Mouse (Mus musculus): ENCODE measurements around the gene Zfand5. TPM values are rescaled to one million over a fixed set of nuclear protein-coding genes. Genes with fewer than 3 reads are reported as not detected.
"Not testable (repeated sequence)": the region's sequence is repeated elsewhere in the genome, so short reads cannot be mapped to it uniquely, and the experiment has no call there.

Gene Zfand5
- polyA plus RNA-seq, 1 experiment from 2014 or later = 68.0 TPM

- H3K27me3 ChIP-seq (ENCODE audit: control insufficient read depth, insufficient read depth, low read depth, low read length); H3K27ac ChIP-seq (ENCODE audit: low read length); H3K4me2 ChIP-seq (ENCODE audit: low read depth, low read length); H3K9me3 ChIP-seq (ENCODE audit: control insufficient read depth, low read length); ATAC-seq (ENCODE audit: low read depth); H3K36me3 ChIP-seq (ENCODE audit: control insufficient read depth, insufficient read depth, low read length); H3K4me3 ChIP-seq (ENCODE audit: low read length); H3K9ac ChIP-seq (ENCODE audit: low read length); H3K4me1 ChIP-seq (replicated peaks; ENCODE audit: control insufficient read depth, insufficient read depth, low read length): not testable (repeated sequence)
- 91% methylated on average over 5 of the region's 5 CpGs for WGBS
Observed at GRCm38 (mm10) chr19:21310364-21310763, 38.3 kb downstream of the Zfand5 start.

- Histone ChIP-seq H3K4me3 (ENCODE audit: low read length) (no peak overlapping the region), H3K4me1 (replicated peaks; ENCODE audit: control insufficient read depth, insufficient read depth, low read length) (no peaks in the 10 kb centered on the region), H3K4me2 (ENCODE audit: low read depth, low read length) (no peak overlapping the region), H3K27me3 (ENCODE audit: control insufficient read depth, insufficient read depth, low read depth, low read length) (no peaks in the 10 kb centered on the region), H3K27ac (ENCODE audit: low read length) (no peak overlapping the region), H3K9ac (ENCODE audit: low read length) (no peak overlapping the region), H3K9me3 (ENCODE audit: control insufficient read depth, low read length) (no peaks in the 10 kb centered on the region), H3K36me3 (ENCODE audit: control insufficient read depth, insufficient read depth, low read length) (no peaks in the 10 kb centered on the region)
- no peak for ATAC-seq (ENCODE audit: low read depth)
- 59% methylated on average over 3 of the region's 3 CpGs for WGBS
Observed at GRCm38 (mm10) chr19:21315701-21316100, 43.6 kb downstream of the Zfand5 start.

GRCm38 (mm10) chr19:21319618-21320017 lies 47.5 kb downstream of the Zfand5 start:
- no peak overlapping the region for H3K4me2 ChIP-seq (ENCODE audit: low read depth, low read length)
- ATAC-seq (ENCODE audit: low read depth) = no peak
- no peaks in the 10 kb centered on the region for H3K4me1 ChIP-seq (replicated peaks; ENCODE audit: control insufficient read depth, insufficient read depth, low read length)
- no peaks in the 10 kb centered on the region for H3K36me3 ChIP-seq (ENCODE audit: control insufficient read depth, insufficient read depth, low read length)
- 67% methylated on average over 1 of the region's 1 CpGs for WGBS
- no peak overlapping the region for H3K9ac ChIP-seq (ENCODE audit: low read length)
- no peak overlapping the region for H3K27ac ChIP-seq (ENCODE audit: low read length)
- no peak overlapping the region for H3K4me3 ChIP-seq (ENCODE audit: low read length)
- H3K9me3 ChIP-seq (ENCODE audit: control insufficient read depth, low read length) = no peaks in the 10 kb centered on the region
- H3K27me3 ChIP-seq (ENCODE audit: control insufficient read depth, insufficient read depth, low read depth, low read length) = no peaks in the 10 kb centered on the region

- H3K36me3 ChIP-seq (ENCODE audit: control insufficient read depth, insufficient read depth, low read length) = no peaks in the 10 kb centered on the region
- 54% methylated on average over 3 of the region's 3 CpGs for WGBS
- H3K4me2 ChIP-seq (ENCODE audit: low read depth, low read length) = no peak overlapping the region
- ATAC-seq (ENCODE audit: low read depth) = peak; percentile 56; the same call in 1 of the 2 replicates
- no peaks in the 10 kb centered on the region for H3K9me3 ChIP-seq (ENCODE audit: control insufficient read depth, low read length)
- no peaks in the 10 kb centered on the region for H3K27me3 ChIP-seq (ENCODE audit: control insufficient read depth, insufficient read depth, low read depth, low read length)
- no peaks in the 10 kb centered on the region for H3K4me1 ChIP-seq (replicated peaks; ENCODE audit: control insufficient read depth, insufficient read depth, low read length)
- no peak overlapping the region for H3K9ac ChIP-seq (ENCODE audit: low read length)
- H3K4me3 ChIP-seq (ENCODE audit: low read length) = no peak overlapping the region
- H3K27ac ChIP-seq (ENCODE audit: low read length) = no peak overlapping the region
Observed at GRCm38 (mm10) chr19:21325333-21325732, 53.3 kb downstream of the Zfand5 start.

GRCm38 (mm10) chr19:21328951-21329350 lies 56.9 kb downstream of the Zfand5 start:
- Histone ChIP-seq H3K4me1 (replicated peaks; ENCODE audit: control insufficient read depth, insufficient read depth, low read length) (no peaks in the 10 kb centered on the region), H3K9me3 (ENCODE audit: control insufficient read depth, low read length) (no peaks in the 10 kb centered on the region), H3K4me3 (ENCODE audit: low read length) (no peak overlapping the region), H3K9ac (ENCODE audit: low read length) (no peak overlapping the region), H3K4me2 (ENCODE audit: low read depth, low read length) (no peak overlapping the region), H3K36me3 (ENCODE audit: control insufficient read depth, insufficient read depth, low read length) (no peaks in the 10 kb centered on the region), H3K27me3 (ENCODE audit: control insufficient read depth, insufficient read depth, low read depth, low read length) (no peaks in the 10 kb centered on the region), H3K27ac (ENCODE audit: low read length) (no peak overlapping the region)
- WGBS = 67% methylated on average over 9 of the region's 9 CpGs
- ATAC-seq (ENCODE audit: low read depth) = no peak

GRCm38 (mm10) chr19:21329770-21330169 lies 57.7 kb downstream of the Zfand5 start:
- no peaks in the 10 kb centered on the region for H3K4me1 ChIP-seq (replicated peaks; ENCODE audit: control insufficient read depth, insufficient read depth, low read length)
- H3K9me3 ChIP-seq (ENCODE audit: control insufficient read depth, low read length) = no peaks in the 10 kb centered on the region
- WGBS = 48% methylated on average over 5 of the region's 5 CpGs
- H3K9ac ChIP-seq (ENCODE audit: low read length) = no peak overlapping the region
- ATAC-seq (ENCODE audit: low read depth) = no peak
- no peak overlapping the region for H3K4me2 ChIP-seq (ENCODE audit: low read depth, low read length)
- H3K4me3 ChIP-seq (ENCODE audit: low read length) = no peak overlapping the region
- no peak overlapping the region for H3K27ac ChIP-seq (ENCODE audit: low read length)
- H3K36me3 ChIP-seq (ENCODE audit: control insufficient read depth, insufficient read depth, low read length) = no peaks in the 10 kb centered on the region
- H3K27me3 ChIP-seq (ENCODE audit: control insufficient read depth, insufficient read depth, low read depth, low read length) = no peaks in the 10 kb centered on the region

GRCm38 (mm10) chr19:21330305-21331115 lies 58.4 kb downstream of the Zfand5 start:
- Histone ChIP-seq H3K27ac (ENCODE audit: low read length) (no peak overlapping the region), H3K9ac (ENCODE audit: low read length) (no peak overlapping the region), H3K36me3 (ENCODE audit: control insufficient read depth, insufficient read depth, low read length) (no peaks in the 10 kb centered on the region), H3K4me1 (replicated peaks; ENCODE audit: control insufficient read depth, insufficient read depth, low read length) (no peaks in the 10 kb centered on the region), H3K4me3 (ENCODE audit: low read length) (no peak overlapping the region), H3K27me3 (ENCODE audit: control insufficient read depth, insufficient read depth, low read depth, low read length) (no peaks in the 10 kb centered on the region), H3K9me3 (ENCODE audit: control insufficient read depth, low read length) (no peaks in the 10 kb centered on the region), H3K4me2 (ENCODE audit: low read depth, low read length) (no peak overlapping the region)
- WGBS = 69% methylated on average over 6 of the region's 6 CpGs
- no peak for ATAC-seq (ENCODE audit: low read depth)

GRCm38 (mm10) chr19:21331621-21332155 lies 59.6 kb downstream of the Zfand5 start:
- H3K27me3 ChIP-seq (ENCODE audit: control insufficient read depth, insufficient read depth, low read depth, low read length) = no peaks in the 10 kb centered on the region
- H3K4me3 ChIP-seq (ENCODE audit: low read length) = no peak overlapping the region
- H3K4me2 ChIP-seq (ENCODE audit: low read depth, low read length) = no peak overlapping the region
- no peak overlapping the region for H3K9ac ChIP-seq (ENCODE audit: low read length)
- no peaks in the 10 kb centered on the region for H3K4me1 ChIP-seq (replicated peaks; ENCODE audit: control insufficient read depth, insufficient read depth, low read length)
- H3K27ac ChIP-seq (ENCODE audit: low read length) = no peak overlapping the region
- H3K9me3 ChIP-seq (ENCODE audit: control insufficient read depth, low read length) = no peaks in the 10 kb centered on the region
- H3K36me3 ChIP-seq (ENCODE audit: control insufficient read depth, insufficient read depth, low read length) = no peaks in the 10 kb centered on the region
- ATAC-seq (ENCODE audit: low read depth) = no peak
- WGBS = 78% methylated on average over 11 of the region's 11 CpGs

Measured in lung, embryonic 16.5 days (tissue).